In genomic region chr10:68282466-68283391, GRCm38 (mm10) we compare ENCODE assay signal across 8 mouse cellular contexts. TPM values are rescaled to one million over a fixed set of nuclear protein-coding genes. Genes with fewer than 3 reads are reported as not detected.
DNase-seq lines count a peak whose midpoint lies in the region; ATAC-seq lines count a peak whose summit lies in the region.

No protein-coding gene starts in this region.

- DNase-seq in adrenal gland, adult 8-10 months: peak; percentile 85
- peak; percentile 88 for DNase-seq in embryo, embryonic 11 days
- DNase-seq in gastrocnemius, postnatal 25 days: peak; percentile 78
- peak; percentile 59 to 63 for DNase-seq in left cerebral cortex, postnatal 36 days (ENCODE audit: low spot score in 2 of 2)
- DNase-seq in mesoderm, embryonic 11.5 days (ENCODE audit: low read depth, low spot score): peak; percentile 90
- peak; percentile 48 for DNase-seq in right cerebral cortex, postnatal 25 days
- peak; percentile 83 for DNase-seq in yolk sac, embryonic 10.5 days (ENCODE audit: low spot score)

- intact Hi-C loops in left cerebral cortex, postnatal 36 days (cut with DNase I): loop anchor here (2.0 kb wide), 1 partner anchor 178 kb away; no protein-coding TSS in a partner anchor

- ATAC-seq in inflammation-experienced regulatory T-cells, adult 6 months: peak; percentile 63

RNA-seq across cellular contexts. Expression of gene Arid5b, which starts 4.2 kb away (rescaled TPM):
- 10 to 100 TPM; 22.5 to 34.7 (median 29.4) TPM for total RNA-seq in adrenal gland, adult 8-10 months (2022)
- total RNA-seq in gastrocnemius, postnatal 25 days (2021): 10 to 100 TPM in 1 of 2 experiments, 1 to 10 TPM in 1; 8.5 to 17.7 TPM
- polyA plus RNA-seq in inflammation-experienced regulatory T-cells, adult 6 months (2017; shearing (Covaris generic)): 10 to 100 TPM; 28.4 to 78.0 (median 56.4) TPM
- 10 to 100 TPM; 27.8 to 34.3 TPM for total RNA-seq in left cerebral cortex, postnatal 36 days (2021)

Comparison
In these comparisons a context has a peak if more than half of its experiments do, and no peak if none do; other contexts are left out.
1. Peak in every context shown above with its lines: DNase-seq and ATAC-seq.